Comparison of ENCODE assay signal across 25 mouse cellular contexts in the genomic region with DNA sequence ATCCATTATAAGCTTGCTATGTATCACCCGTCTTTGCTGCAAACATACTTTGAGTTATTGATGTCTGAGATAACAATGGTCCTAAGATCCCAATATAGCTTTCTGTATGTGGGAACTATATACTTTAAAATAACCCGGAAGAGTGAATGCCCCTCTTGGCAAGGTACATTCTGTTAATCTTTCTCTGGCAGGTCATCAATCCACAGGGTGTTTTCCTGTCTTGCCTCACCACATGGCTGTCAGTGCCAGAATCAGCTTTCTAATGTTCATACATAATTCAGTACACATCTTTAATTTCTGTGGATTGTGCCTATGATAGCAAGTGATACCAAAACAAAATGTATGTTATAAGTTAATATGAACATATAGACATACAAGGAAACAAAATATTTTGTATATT.
"Had no signal": no experiment of that assay in that cellular context is flagged by ENCODE, and none has a peak within 500 bp of the region (broad histone marks: within the 10 kb centered on the region; RNA-seq: fewer than 3 reads in every experiment).

No protein-coding gene starts in this region.

- H3K4me1 ChIP-seq: heart, embryonic 10.5 days; heart, embryonic 12.5 days; hindbrain, embryonic 10.5 days; hindbrain, embryonic 12.5 days; hindbrain, embryonic 15.5 days; intestine, embryonic 15.5 days; limb, embryonic 10.5 days; limb, embryonic 12.5 days; liver, embryonic 13.5 days; liver, embryonic 15.5 days had no signal

- H3K9ac ChIP-seq: heart, embryonic 12.5 days; hindbrain, embryonic 12.5 days; hindbrain, embryonic 15.5 days; intestine, embryonic 15.5 days; limb, embryonic 12.5 days; liver, embryonic 13.5 days; liver, embryonic 15.5 days had no signal

- H3K9me3 ChIP-seq: heart, embryonic 10.5 days; heart, embryonic 12.5 days; hindbrain, embryonic 10.5 days; hindbrain, embryonic 12.5 days; hindbrain, embryonic 15.5 days; intestine, embryonic 15.5 days; limb, embryonic 10.5 days; limb, embryonic 12.5 days; liver, embryonic 13.5 days; liver, embryonic 15.5 days had no signal

- H3K36me3 ChIP-seq: heart, embryonic 10.5 days; heart, embryonic 12.5 days; hindbrain, embryonic 10.5 days; hindbrain, embryonic 12.5 days; hindbrain, embryonic 15.5 days; intestine, embryonic 15.5 days; limb, embryonic 10.5 days; limb, embryonic 12.5 days; liver, embryonic 13.5 days; liver, embryonic 15.5 days had no signal

- H3K4me2 ChIP-seq: heart, embryonic 12.5 days; hindbrain, embryonic 12.5 days; hindbrain, embryonic 15.5 days; intestine, embryonic 15.5 days; limb, embryonic 12.5 days; liver, embryonic 11.5 days; liver, embryonic 13.5 days; liver, embryonic 15.5 days had no signal

- ATAC-seq: inflammation-experienced regulatory T-cells, adult 6 months; intestine, embryonic 15.5 days; intestine, postnatal 0 days had no signal

- H3K4me3 ChIP-seq: heart, embryonic 10.5 days; heart, embryonic 12.5 days; hindbrain, embryonic 10.5 days; hindbrain, embryonic 12.5 days; hindbrain, embryonic 15.5 days; intestine, embryonic 15.5 days; layer of hippocampus, adult 2 months; left cerebral cortex, adult 2 months; limb, embryonic 10.5 days; limb, embryonic 12.5 days; liver, embryonic 13.5 days; liver, embryonic 15.5 days had no signal

- H3K27ac ChIP-seq: heart, embryonic 10.5 days; hindbrain, embryonic 10.5 days; hindbrain, embryonic 12.5 days; hindbrain, embryonic 15.5 days; intestine, embryonic 15.5 days; layer of hippocampus, adult 2 months; left cerebral cortex, adult 2 months; limb, embryonic 10.5 days; limb, embryonic 12.5 days; liver, embryonic 13.5 days; liver, embryonic 15.5 days had no signal

- H3K27me3 ChIP-seq: heart, embryonic 12.5 days; hindbrain, embryonic 12.5 days; hindbrain, embryonic 15.5 days; intestine, embryonic 15.5 days; limb, embryonic 12.5 days; liver, embryonic 13.5 days; liver, embryonic 15.5 days had no signal

- DNase-seq: gastrocnemius, postnatal 25 days; heart, adult 18-20 months; heart, postnatal 10 days; heart, postnatal 4 days; kidney, adult 18-20 months; kidney, adult 8-10 months; kidney, postnatal 10 days; kidney, postnatal 25 days; kidney, postnatal 4 days; liver; liver, embryonic 13.5 days had no signal
